Mouse (Mus musculus) olfactory bulb, adult 2 months (tissue): ENCODE results near the gene Rufy1.

Source experiments
- CTCF ChIP-seq: fragments of 200-500 bp; IDR thresholded peaks from 2 replicates; pipeline ENCODE4 v1.5.1; 2012; ENCODE audit warnings: low read depth, mild to moderate bottlenecking, low read length, moderate library complexity; ENCODE audit not compliant: insufficient read depth
- POLR2A ChIP-seq: fragments of 200-500 bp; IDR thresholded peaks from 2 replicates; pipeline ENCODE4 v1.6.1; 2012; ENCODE audit warnings: mild to moderate bottlenecking, low read depth, low read length, moderate library complexity; ENCODE audit not compliant: insufficient read depth

GRCm38 (mm10) chr11:50472161-50472939, 41.4 kb upstream of the Rufy1 start:
- no peak for TF ChIP-seq POLR2A
- TF ChIP-seq CTCF = no peak
